Mouse (Mus musculus): ENCODE data around the gene Ablim1. TPM values are rescaled to one million over a fixed set of nuclear protein-coding genes. Genes with fewer than 3 reads are reported as not detected.
A peak's percentile ranks its signal among the peaks of the same experiment; 100 is the strongest.

The Ablim1 gene
- polyA plus RNA-seq, 1 experiment = 216 TPM

DNA sequence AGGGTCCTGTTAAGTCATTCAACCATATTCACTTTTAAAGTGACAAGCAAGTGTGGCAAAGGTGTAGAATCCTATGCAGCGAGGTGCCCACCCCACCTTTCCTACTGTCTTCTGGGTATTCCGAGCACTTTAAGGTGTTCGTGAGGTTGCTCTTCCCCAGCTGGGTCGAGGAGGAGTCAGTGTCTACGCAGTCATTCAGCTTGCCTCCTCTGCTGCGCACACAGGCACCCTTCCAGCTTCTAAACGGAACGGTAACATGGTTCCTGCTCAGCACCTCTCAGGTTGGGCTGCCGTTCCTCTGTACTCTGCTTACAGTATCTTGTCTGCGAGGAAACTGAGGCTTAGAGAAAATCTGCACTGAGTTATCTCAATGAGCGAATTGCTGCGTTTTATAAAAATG lies 40.4 kb downstream of the Ablim1 start:
- DNase-seq = no peak
- TF ChIP-seq CTCF (IDR thresholded peaks at IDR 0.05; ENCODE audit: borderline replicate concordance, control insufficient read depth, extremely low read depth, insufficient read depth, low read length, poor library complexity) (no peak), POLR2A (IDR thresholded peaks at IDR 0.05; ENCODE audit: control insufficient read depth, extremely low read depth, insufficient read depth, low read length, poor library complexity) (no peak)
- Histone ChIP-seq H3K27ac (ENCODE audit: control insufficient read depth, insufficient read depth, low read length) (no peak overlapping the region), H3K4me3 (ENCODE audit: control insufficient read depth, insufficient read depth, low read length) (no peak overlapping the region), H3K4me1 (replicated peaks; ENCODE audit: control insufficient read depth, insufficient read depth, low read length) (no peaks in the 10 kb centered on the region), H3K27me3 (ENCODE audit: control insufficient read depth, insufficient read depth, low read length) (no peaks in the 10 kb centered on the region), H3K36me3 (ENCODE audit: control insufficient read depth, insufficient read depth, low read length) (no peaks in the 10 kb centered on the region)
- 49% methylated on average over 12 of the region's 12 CpGs for WGBS

DNA sequence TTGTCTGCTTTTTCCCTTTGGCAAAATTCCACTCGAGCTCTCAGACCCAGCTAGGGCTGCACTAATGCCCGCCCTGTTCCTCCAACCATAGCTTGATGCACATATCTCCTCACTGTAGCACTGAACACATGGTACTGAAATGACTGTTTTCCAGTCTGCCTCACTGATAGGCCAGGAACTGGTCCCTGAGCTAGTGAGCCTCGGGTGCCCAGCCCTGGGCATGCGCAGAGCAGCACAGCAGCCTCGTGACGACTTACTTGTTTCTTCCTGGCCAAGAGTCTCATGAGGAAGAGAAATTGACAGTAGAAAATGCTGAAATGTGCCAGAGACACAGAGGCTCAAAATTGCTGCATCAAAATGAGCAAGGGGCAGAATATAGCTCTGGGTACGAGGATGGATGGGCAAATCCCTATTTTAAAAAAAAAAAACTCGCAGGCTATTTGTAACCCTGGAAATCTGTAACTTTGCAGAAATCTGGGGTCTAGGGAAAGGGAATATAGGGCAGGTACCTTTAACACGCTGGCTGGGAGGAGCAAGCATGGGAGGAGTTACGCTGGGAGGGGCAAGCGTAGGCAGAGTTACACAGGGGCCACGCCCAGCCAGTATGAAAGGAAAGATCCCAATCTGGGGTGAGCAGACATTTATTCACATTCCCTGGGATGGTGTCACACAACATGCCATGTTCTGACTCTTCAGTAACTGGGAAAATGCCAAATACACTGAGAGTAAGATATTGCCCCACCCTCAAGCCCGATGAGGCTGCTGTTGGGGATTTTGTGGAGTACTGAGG lies 41.7 kb downstream of the Ablim1 start:
- TF ChIP-seq CTCF (IDR thresholded peaks at IDR 0.05; ENCODE audit: borderline replicate concordance, control insufficient read depth, extremely low read depth, insufficient read depth, low read length, poor library complexity) (no peak), POLR2A (IDR thresholded peaks at IDR 0.05; ENCODE audit: control insufficient read depth, extremely low read depth, insufficient read depth, low read length, poor library complexity) (no peak)
- peak; percentile 43 for DNase-seq
- H3K27ac ChIP-seq (ENCODE audit: control insufficient read depth, insufficient read depth, low read length) = no peak overlapping the region
- H3K27me3 ChIP-seq (ENCODE audit: control insufficient read depth, insufficient read depth, low read length) = no peaks in the 10 kb centered on the region
- H3K36me3 ChIP-seq (ENCODE audit: control insufficient read depth, insufficient read depth, low read length) = no peaks in the 10 kb centered on the region
- 63% methylated on average over 13 of the region's 13 CpGs for WGBS
- H3K4me1 ChIP-seq (replicated peaks; ENCODE audit: control insufficient read depth, insufficient read depth, low read length) = no peaks in the 10 kb centered on the region
- no peak overlapping the region for H3K4me3 ChIP-seq (ENCODE audit: control insufficient read depth, insufficient read depth, low read length)

DNA sequence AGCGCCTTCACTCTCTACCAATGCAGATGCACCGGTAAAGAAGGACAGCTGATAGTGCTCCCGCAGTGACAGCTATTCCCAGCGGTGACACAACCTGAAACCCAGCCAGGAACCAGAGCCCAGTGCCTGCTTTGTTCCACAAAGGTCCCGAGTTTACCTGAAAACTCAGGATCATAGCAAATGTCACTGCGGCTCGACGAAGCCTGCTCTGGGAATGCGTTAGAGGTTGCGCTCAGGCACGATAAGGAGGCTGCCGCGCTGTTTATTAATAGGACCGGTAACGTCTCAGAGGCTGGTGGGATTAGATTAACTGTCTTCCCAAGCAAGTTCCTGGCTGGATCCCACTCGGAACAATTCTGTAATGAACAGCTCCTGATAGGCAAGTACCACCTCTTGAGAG lies 43.0 kb downstream of the Ablim1 start:
- Histone ChIP-seq H3K36me3 (ENCODE audit: control insufficient read depth, insufficient read depth, low read length) (no peaks in the 10 kb centered on the region), H3K27me3 (ENCODE audit: control insufficient read depth, insufficient read depth, low read length) (no peaks in the 10 kb centered on the region), H3K4me3 (ENCODE audit: control insufficient read depth, insufficient read depth, low read length) (no peak overlapping the region), H3K4me1 (replicated peaks; ENCODE audit: control insufficient read depth, insufficient read depth, low read length) (no peaks in the 10 kb centered on the region), H3K27ac (ENCODE audit: control insufficient read depth, insufficient read depth, low read length) (no peak overlapping the region)
- TF ChIP-seq CTCF (IDR thresholded peaks at IDR 0.05; ENCODE audit: borderline replicate concordance, control insufficient read depth, extremely low read depth, insufficient read depth, low read length, poor library complexity) (no peak), POLR2A (IDR thresholded peaks at IDR 0.05; ENCODE audit: control insufficient read depth, extremely low read depth, insufficient read depth, low read length, poor library complexity) (no peak)
- DNase-seq = no peak
- 94% methylated on average over 16 of the region's 16 CpGs for WGBS

DNA sequence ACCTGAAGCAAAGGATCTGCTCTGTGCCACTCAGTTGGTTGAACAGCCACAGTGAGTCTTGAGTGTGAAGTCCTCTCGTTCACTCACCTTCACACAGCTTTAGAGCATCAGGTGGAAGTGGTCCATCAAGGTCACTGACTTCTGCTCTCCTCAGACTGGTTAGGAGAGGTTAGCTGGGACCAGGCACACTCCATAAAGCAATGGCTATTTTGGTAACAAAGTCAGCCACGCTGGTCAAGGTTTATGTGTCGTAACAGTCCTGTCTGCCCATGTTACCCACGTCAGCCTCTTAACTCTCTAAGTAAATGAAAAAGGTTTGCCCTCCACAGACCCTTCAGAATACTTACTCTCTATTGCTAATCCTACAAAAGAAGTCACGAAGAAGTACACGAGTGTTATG lies 44.0 kb downstream of the Ablim1 start:
- Histone ChIP-seq H3K27me3 (ENCODE audit: control insufficient read depth, insufficient read depth, low read length) (no peaks in the 10 kb centered on the region), H3K36me3 (ENCODE audit: control insufficient read depth, insufficient read depth, low read length) (no peaks in the 10 kb centered on the region), H3K4me3 (ENCODE audit: control insufficient read depth, insufficient read depth, low read length) (no peak overlapping the region), H3K4me1 (replicated peaks; ENCODE audit: control insufficient read depth, insufficient read depth, low read length) (no peaks in the 10 kb centered on the region), H3K27ac (ENCODE audit: control insufficient read depth, insufficient read depth, low read length) (no peak overlapping the region)
- 92% methylated on average over 6 of the region's 6 CpGs for WGBS
- no peak for DNase-seq
- TF ChIP-seq POLR2A (IDR thresholded peaks at IDR 0.05; ENCODE audit: control insufficient read depth, extremely low read depth, insufficient read depth, low read length, poor library complexity) (no peak), CTCF (IDR thresholded peaks at IDR 0.05; ENCODE audit: borderline replicate concordance, control insufficient read depth, extremely low read depth, insufficient read depth, low read length, poor library complexity) (no peak)

DNA sequence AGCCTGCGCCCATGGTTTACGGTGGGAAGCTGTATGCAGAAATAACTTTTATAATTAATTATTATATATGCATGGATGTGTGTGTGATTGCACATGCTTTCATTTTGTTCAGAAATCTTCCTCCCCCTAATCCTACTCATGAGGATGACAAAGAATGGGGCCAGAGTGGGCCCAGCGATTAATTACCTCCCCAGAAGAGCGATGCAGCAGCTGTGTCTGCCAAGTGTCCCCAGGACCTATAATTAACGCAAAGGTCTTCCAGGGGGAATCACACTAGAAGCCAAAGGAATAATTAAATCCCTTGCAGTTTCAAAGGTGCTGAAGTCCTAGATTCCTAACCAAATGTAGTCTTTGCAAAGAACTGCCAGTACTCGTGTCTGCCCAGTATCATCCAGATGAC lies 44.9 kb downstream of the Ablim1 start:
- H3K27ac ChIP-seq (ENCODE audit: control insufficient read depth, insufficient read depth, low read length) = no peak overlapping the region
- no peaks in the 10 kb centered on the region for H3K4me1 ChIP-seq (replicated peaks; ENCODE audit: control insufficient read depth, insufficient read depth, low read length)
- no peak for DNase-seq
- WGBS = 98% methylated on average over 6 of the region's 6 CpGs
- no peak for TF ChIP-seq POLR2A (IDR thresholded peaks at IDR 0.05; ENCODE audit: control insufficient read depth, extremely low read depth, insufficient read depth, low read length, poor library complexity)
- no peak for TF ChIP-seq CTCF (IDR thresholded peaks at IDR 0.05; ENCODE audit: borderline replicate concordance, control insufficient read depth, extremely low read depth, insufficient read depth, low read length, poor library complexity)
- no peaks in the 10 kb centered on the region for H3K27me3 ChIP-seq (ENCODE audit: control insufficient read depth, insufficient read depth, low read length)
- H3K36me3 ChIP-seq (ENCODE audit: control insufficient read depth, insufficient read depth, low read length) = no peaks in the 10 kb centered on the region
- no peak overlapping the region for H3K4me3 ChIP-seq (ENCODE audit: control insufficient read depth, insufficient read depth, low read length)

DNA sequence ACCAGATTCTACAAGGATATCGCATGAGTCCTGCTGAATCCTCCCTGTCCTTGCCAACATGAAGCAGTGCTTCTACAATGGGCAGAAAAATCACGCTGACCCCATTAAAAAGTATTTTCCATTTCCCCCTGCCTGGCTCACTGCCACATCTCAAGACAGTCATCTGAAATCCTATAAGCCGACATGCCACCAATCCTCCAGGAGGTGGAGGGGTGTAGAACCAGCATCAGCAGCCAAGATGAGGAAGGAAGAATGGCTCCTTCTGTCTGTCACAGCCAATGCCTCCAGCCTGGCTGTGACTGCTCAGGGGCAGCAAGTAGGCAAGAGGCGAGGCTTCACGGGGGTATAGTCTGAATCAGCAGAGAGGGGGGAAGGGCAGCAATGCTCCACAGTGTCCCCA lies 47.2 kb downstream of the Ablim1 start:
- H3K27ac ChIP-seq (ENCODE audit: control insufficient read depth, insufficient read depth, low read length) = no peak overlapping the region
- TF ChIP-seq POLR2A (IDR thresholded peaks at IDR 0.05; ENCODE audit: control insufficient read depth, extremely low read depth, insufficient read depth, low read length, poor library complexity) (no peak), CTCF (IDR thresholded peaks at IDR 0.05; ENCODE audit: borderline replicate concordance, control insufficient read depth, extremely low read depth, insufficient read depth, low read length, poor library complexity) (no peak)
- no peaks in the 10 kb centered on the region for H3K4me1 ChIP-seq (replicated peaks; ENCODE audit: control insufficient read depth, insufficient read depth, low read length)
- no peak overlapping the region for H3K4me3 ChIP-seq (ENCODE audit: control insufficient read depth, insufficient read depth, low read length)
- H3K27me3 ChIP-seq (ENCODE audit: control insufficient read depth, insufficient read depth, low read length) = no peaks in the 10 kb centered on the region
- H3K36me3 ChIP-seq (ENCODE audit: control insufficient read depth, insufficient read depth, low read length) = no peaks in the 10 kb centered on the region
- WGBS = 66% methylated on average over 5 of the region's 5 CpGs
- no peak for DNase-seq

All from thymus, adult 2 months (tissue).